ENCODE assay signal across 8 mouse cellular contexts in genomic region chr17:34655581-34655991, GRCm38 (mm10). TPM values are rescaled to one million over a fixed set of nuclear protein-coding genes. Genes with fewer than 3 reads are reported as not detected.
DNase-seq lines count a peak whose midpoint lies in the region; ATAC-seq lines count a peak whose summit lies in the region.

No protein-coding gene starts in this region.

- no peak overlapping the region for H3K4me3 ChIP-seq in embryonic facial prominence, embryonic 13.5 days
- H3K4me3 ChIP-seq in heart, embryonic 15.5 days, result no peak overlapping the region

- H3K27me3 ChIP-seq in embryonic facial prominence, embryonic 13.5 days, result peaks cover 21% of the 10 kb centered on the region
- H3K27me3 ChIP-seq in heart, embryonic 15.5 days, result peaks cover 26% of the 10 kb centered on the region

- peaks cover 46% of the 10 kb centered on the region for H3K36me3 ChIP-seq in embryonic facial prominence, embryonic 13.5 days
- H3K36me3 ChIP-seq in heart, embryonic 15.5 days, result peaks cover 28% of the 10 kb centered on the region

- 66% methylated on average over 4 of the region's 4 CpGs for WGBS in embryonic facial prominence, embryonic 13.5 days
- 24% methylated on average over 4 of the region's 4 CpGs for WGBS in heart, embryonic 15.5 days

- H3K4me2 ChIP-seq in embryonic facial prominence, embryonic 13.5 days, result no peak overlapping the region
- H3K4me2 ChIP-seq in heart, embryonic 15.5 days, result 0 out of 2 replicates have a peak overlapping the region, but pooled peaks have one; percentile 0

- H3K4me1 ChIP-seq in embryonic facial prominence, embryonic 13.5 days, result peaks cover 11% of the 10 kb centered on the region; the same call in 1 of the 2 replicates
- peaks cover 42% of the 10 kb centered on the region for H3K4me1 ChIP-seq in heart, embryonic 15.5 days (replicated peaks)

- ATAC-seq in embryonic facial prominence, embryonic 13.5 days (ENCODE audit: insufficient number of reproducible peaks, insufficient read depth, low FRiP score, low TSS enrichment, low read depth), result peak; percentile 3; the same call in 1 of the 2 replicates
- ATAC-seq in heart, embryonic 15.5 days (replicated peaks; ENCODE audit: insufficient number of reproducible peaks, insufficient read depth, low FRiP score, low read depth), result peak; percentile 86

- H3K27ac ChIP-seq in embryonic facial prominence, embryonic 13.5 days, result no peak overlapping the region
- H3K27ac ChIP-seq in heart, embryonic 15.5 days, result peak overlapping the region; percentile 66

- DNase-seq in right cerebral cortex, adult 18-20 months, result peak; percentile 63
- no peak for DNase-seq in right cerebral cortex, adult 2 months (ENCODE audit: low spot score in 2 of 2)
- DNase-seq in kidney, postnatal 10 days, result peak; percentile 92
- DNase-seq in lung, postnatal 36 days, result peak; percentile 94
- peak; percentile 79 for DNase-seq in testis, postnatal 14 days (ENCODE audit: low spot score)
- no peak for DNase-seq in thymus, postnatal 4 days

- no peaks in the 10 kb centered on the region for H3K9me3 ChIP-seq in embryonic facial prominence, embryonic 13.5 days
- no peaks in the 10 kb centered on the region for H3K9me3 ChIP-seq in heart, embryonic 15.5 days (replicated peaks)

- no peak overlapping the region for H3K9ac ChIP-seq in embryonic facial prominence, embryonic 13.5 days
- H3K9ac ChIP-seq in heart, embryonic 15.5 days, result no peak overlapping the region

RNA-seq across cellular contexts. Expression of gene Atf6b, which starts 8.6 kb away (rescaled TPM):
- polyA plus RNA-seq in embryonic facial prominence, embryonic 13.5 days (2015; fragmentation: Nextera tagmentation; extraction: Ambion mirVana), result 97.8 and 106 TPM in 2 replicates
- polyA plus RNA-seq in heart, embryonic 15.5 days (2015; fragmentation: Nextera tagmentation; extraction: Ambion mirVana), result 39.6 and 54.5 TPM in 2 replicates

RNA-seq across cellular contexts. Expression of gene Fkbpl, which starts 11.0 kb away (rescaled TPM):
- polyA plus RNA-seq in embryonic facial prominence, embryonic 13.5 days (2015; fragmentation: Nextera tagmentation; extraction: Ambion mirVana), result 15.0 and 18.0 TPM in 2 replicates
- polyA plus RNA-seq in heart, embryonic 15.5 days (2015; fragmentation: Nextera tagmentation; extraction: Ambion mirVana), result 10.7 and 12.9 TPM in 2 replicates

RNA-seq across cellular contexts. Expression of gene Tnxb, which starts 14.7 kb away (rescaled TPM):
- 0.03 and 0.04 TPM in 2 replicates for polyA plus RNA-seq in embryonic facial prominence, embryonic 13.5 days (2015; fragmentation: Nextera tagmentation; extraction: Ambion mirVana)
- polyA plus RNA-seq in heart, embryonic 15.5 days (2015; fragmentation: Nextera tagmentation; extraction: Ambion mirVana), result 2.3 and 3.2 TPM in 2 replicates

RNA-seq across cellular contexts. Expression of gene Prrt1, which starts 26.3 kb away (rescaled TPM):
- polyA plus RNA-seq in embryonic facial prominence, embryonic 13.5 days (2015; fragmentation: Nextera tagmentation; extraction: Ambion mirVana), result 0.55 and 0.78 TPM in 2 replicates
- polyA plus RNA-seq in heart, embryonic 15.5 days (2015; fragmentation: Nextera tagmentation; extraction: Ambion mirVana), result 0.42 and 1.2 TPM in 2 replicates

RNA-seq across cellular contexts. Expression of gene Ppt2, which starts 27.3 kb away (rescaled TPM):
- 21.6 and 22.2 TPM in 2 replicates for polyA plus RNA-seq in embryonic facial prominence, embryonic 13.5 days (2015; fragmentation: Nextera tagmentation; extraction: Ambion mirVana)
- 22.9 and 24.8 TPM in 2 replicates for polyA plus RNA-seq in heart, embryonic 15.5 days (2015; fragmentation: Nextera tagmentation; extraction: Ambion mirVana)

Comparison
In these comparisons a context has a peak if more than half of its experiments do, and no peak if none do; other contexts are left out.
1. DNase-seq: peak in right cerebral cortex, adult 18-20 months (single experiment), kidney, postnatal 10 days (single experiment), lung, postnatal 36 days (single experiment) and testis, postnatal 14 days (single experiment); none in right cerebral cortex, adult 2 months (0 of 2) and thymus, postnatal 4 days (single experiment).